Mouse (Mus musculus) forebrain, postnatal 0 days (tissue): ENCODE results near the gene Eif4b. TPM values are rescaled to one million over a fixed set of nuclear protein-coding genes. Genes with fewer than 3 reads are reported as not detected.

ENCODE experiments used
- ATAC-seq: fragments of 200-750 bp; cut with Nextera tagmentation; 2 replicates; pipeline ENCODE4 v1.8.0; 2017; ENCODE audit warnings: mild to moderate bottlenecking, moderate library complexity
- DNase-seq: peaks from one replicate; pipeline ENCODE4 v3.0.0-alpha.2; 2015
- H3K27ac ChIP-seq: fragments of 300-500 bp; sonication (generic); 2 replicates; pipeline ENCODE4 v1.5.1; 2014; ENCODE audit warnings: low read depth, mild to moderate bottlenecking, antibody characterized with exemption, low read length, moderate library complexity, mixed read lengths
- H3K27me3 ChIP-seq: fragments of 300-500 bp; sonication (generic); 2 replicates; pipeline ENCODE4 v1.6.1; 2014; ENCODE audit warnings: mild to moderate bottlenecking, low read length, mixed read lengths; ENCODE audit not compliant: insufficient read depth
- H3K36me3 ChIP-seq: fragments of 300-500 bp; sonication (generic); 2 replicates; pipeline ENCODE4 v1.6.1; 2014; ENCODE audit warnings: mild to moderate bottlenecking, moderate library complexity; ENCODE audit not compliant: insufficient read depth
- H3K4me1 ChIP-seq: fragments of 300-500 bp; sonication (generic); 2 replicates; pipeline ENCODE4 v1.6.1; 2014; ENCODE audit warnings: antibody characterized with exemption; ENCODE audit not compliant: insufficient read depth
- H3K4me2 ChIP-seq: fragments of 300-500 bp; sonication (generic); 2 replicates; pipeline ENCODE4 v1.6.1; 2014; ENCODE audit warnings: low read depth, mild to moderate bottlenecking, moderate library complexity
- H3K4me3 ChIP-seq: fragments of 300-500 bp; sonication (generic); 2 replicates; pipeline ENCODE4 v1.5.1; 2014; ENCODE audit warnings: low read depth, low read length, mixed read lengths
- H3K9ac ChIP-seq: fragments of 300-500 bp; sonication (generic); 2 replicates; pipeline ENCODE4 v1.6.1; 2014; ENCODE audit warnings: mild to moderate bottlenecking
- H3K9me3 ChIP-seq: fragments of 300-500 bp; sonication (generic); 2 replicates; pipeline ENCODE4 v1.6.1; 2016; ENCODE audit warnings: low read length
- CTCF ChIP-seq: sonication (generic); IDR thresholded peaks from 2 replicates; pipeline ENCODE4 v1.5.1; 2016; ENCODE audit warnings: antibody characterized with exemption, control low read depth, low read depth
- WGBS: fragments of 180-500 bp; shearing (Covaris S2); extraction: QIAGEN DNeasy Blood & Tissue Kit; methylation state at CpG from one replicate; pipeline ENCODE4 v1.1.7; 2014; 5-methylcytosine and 5-hydroxymethylcytosine counted together
- polyA plus RNA-seq: library from polyadenylated mRNA; unstranded; fragments of >200 nt; fragmentation: Nextera tagmentation; extraction: Ambion mirVana; gene quantifications from 2 replicates; pipeline ENCODE4 v1.2.1, GENCODE M21; 2015
- total RNA-seq: library from RNA; depleted of rRNA; stranded (reverse); fragments of >200 nt; gene quantifications from 2 replicates; pipeline ENCODE4 v1.2.3, GENCODE M21; 2014; rRNA removed

The Eif4b gene
- total and polyA plus RNA-seq, 2 experiments from 2014 or later = 72.8 to 194 TPM

DNA sequence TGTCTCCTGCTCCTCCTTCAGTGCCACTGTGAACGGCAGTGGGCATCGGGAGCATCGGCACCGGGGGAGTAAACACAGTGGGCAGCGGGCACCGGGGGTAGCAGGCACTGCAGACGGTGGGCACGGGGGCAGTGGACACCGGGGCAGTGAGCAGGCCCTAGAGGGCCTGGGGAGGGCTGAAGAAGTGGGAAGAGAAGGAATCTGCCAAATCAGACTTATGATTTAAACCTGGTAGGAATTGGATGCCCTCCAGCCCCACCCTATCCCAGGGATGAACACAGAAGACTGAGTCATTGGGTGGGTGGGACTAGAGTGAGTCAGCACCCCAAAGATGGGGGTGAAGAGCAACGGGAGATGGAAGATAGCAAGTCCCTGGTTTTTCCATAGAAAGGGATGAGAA, 71.8 kb downstream of the Eif4b start:
- no peak overlapping the region for H3K9ac ChIP-seq
- H3K36me3 ChIP-seq = no peaks in the 10 kb centered on the region
- DNase-seq = no peak
- H3K4me1 ChIP-seq = no peaks in the 10 kb centered on the region
- WGBS = 91% methylated on average over 10 of the region's 10 CpGs
- no peak overlapping the region for H3K4me2 ChIP-seq
- TF ChIP-seq CTCF = no peak
- H3K27me3 ChIP-seq = peaks cover 14% of the 10 kb centered on the region
- H3K4me3 ChIP-seq = no peak overlapping the region
- no peak overlapping the region for H3K27ac ChIP-seq
- H3K9me3 ChIP-seq = no peaks in the 10 kb centered on the region
- no peak for ATAC-seq

DNA sequence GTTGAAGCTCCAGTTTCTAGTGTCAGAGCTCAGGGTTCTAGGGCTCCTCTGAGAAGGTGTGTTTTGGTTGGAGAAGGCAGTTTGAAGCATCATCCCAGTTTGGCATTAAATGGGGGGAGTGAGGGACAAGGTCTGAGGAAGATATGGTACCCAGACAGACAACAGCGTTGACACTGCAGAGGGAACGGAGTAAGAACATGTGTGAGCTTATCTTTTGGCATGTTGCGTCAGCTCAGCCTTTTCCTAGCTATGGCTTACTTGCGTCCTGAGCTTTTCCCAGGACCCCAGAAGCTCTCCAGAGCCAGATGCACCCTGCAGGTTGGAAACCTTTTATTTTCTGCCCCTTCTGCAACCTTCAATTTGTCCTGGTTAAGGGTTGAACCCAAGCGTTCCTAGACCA, 72.5 kb downstream of the Eif4b start:
- Histone ChIP-seq H3K4me1 (no peaks in the 10 kb centered on the region), H3K4me2 (no peak overlapping the region), H3K36me3 (no peaks in the 10 kb centered on the region), H3K27ac (no peak overlapping the region), H3K9ac (no peak overlapping the region), H3K4me3 (no peak overlapping the region), H3K27me3 (peaks cover 14% of the 10 kb centered on the region), H3K9me3 (no peaks in the 10 kb centered on the region)
- WGBS = 90% methylated on average over 5 of the region's 5 CpGs
- TF ChIP-seq CTCF = no peak
- no peak for ATAC-seq
- no peak for DNase-seq

Other genes starting within 250 kb of the Eif4b start
- gene Krt1, start 223.0 kb upstream of the Eif4b start, total RNA-seq = 9.2 and 12.3 TPM in 2 replicates
- gene Krt1, start 223.0 kb upstream of the Eif4b start, polyA plus RNA-seq = 18.1 and 20.9 TPM in 2 replicates
- 3.7 and 7.7 TPM in 2 replicates for gene Krt77, start 204.1 kb upstream of the Eif4b start, total RNA-seq
- gene Krt77, start 204.1 kb upstream of the Eif4b start, polyA plus RNA-seq = 1.5 and 2.1 TPM in 2 replicates
- not detected in 2 replicates for gene Krt76, start 180.9 kb upstream of the Eif4b start, total RNA-seq
- gene Krt76, start 180.9 kb upstream of the Eif4b start, polyA plus RNA-seq = not detected in 2 replicates
- not detected in 2 replicates for gene Krt4, start 149.0 kb upstream of the Eif4b start, total RNA-seq
- gene Krt4, start 149.0 kb upstream of the Eif4b start, polyA plus RNA-seq = not detected in 2 replicates
- gene Krt79, start 133.4 kb upstream of the Eif4b start, total RNA-seq = 0.14 and 0.31 TPM in 2 replicates
- 0.34 and 0.44 TPM in 2 replicates for gene Krt79, start 133.4 kb upstream of the Eif4b start, polyA plus RNA-seq
- not detected in 2 replicates for gene Krt78, start 119.5 kb upstream of the Eif4b start, total RNA-seq
- gene Krt78, start 119.5 kb upstream of the Eif4b start, polyA plus RNA-seq = not detected in 2 replicates
- 1.5 and 2.2 TPM in 2 replicates for gene Krt8, start 69.3 kb upstream of the Eif4b start, total RNA-seq
- gene Krt8, start 69.3 kb upstream of the Eif4b start, polyA plus RNA-seq = 3.1 and 3.9 TPM in 2 replicates
- gene Krt18, start 45.6 kb upstream of the Eif4b start, total RNA-seq = 3.4 and 4.3 TPM in 2 replicates
- gene Krt18, start 45.6 kb upstream of the Eif4b start, polyA plus RNA-seq = 7.0 and 9.5 TPM in 2 replicates
- 7.0 and 8.4 TPM in 2 replicates for gene Tns2, start 26.6 kb downstream of the Eif4b start, total RNA-seq
- 2.8 and 5.0 TPM in 2 replicates for gene Tns2, start 26.6 kb downstream of the Eif4b start, polyA plus RNA-seq
- 90.6 and 110 TPM in 2 replicates for gene Spryd3, start 62.5 kb downstream of the Eif4b start, total RNA-seq
- gene Spryd3, start 62.5 kb downstream of the Eif4b start, polyA plus RNA-seq = 76.5 and 95.6 TPM in 2 replicates
- 11.4 and 12.2 TPM in 2 replicates for gene Igfbp6, start 70.6 kb downstream of the Eif4b start, total RNA-seq
- gene Igfbp6, start 70.6 kb downstream of the Eif4b start, polyA plus RNA-seq = 8.1 and 10.3 TPM in 2 replicates
- 0.10 TPM in 1 of 2 replicates, not detected in the other for gene Soat2, start 76.8 kb downstream of the Eif4b start, total RNA-seq
- gene Soat2, start 76.8 kb downstream of the Eif4b start, polyA plus RNA-seq = 0.12 TPM in 1 of 2 replicates, not detected in the other
- gene Zfp740, start 129.5 kb downstream of the Eif4b start, total RNA-seq = 67.2 and 83.2 TPM in 2 replicates
- gene Zfp740, start 129.5 kb downstream of the Eif4b start, polyA plus RNA-seq = 20.0 and 29.7 TPM in 2 replicates
- gene Csad, start 131.0 kb downstream of the Eif4b start, total RNA-seq = 46.2 and 47.8 TPM in 2 replicates
- gene Csad, start 131.0 kb downstream of the Eif4b start, polyA plus RNA-seq = 25.9 and 29.9 TPM in 2 replicates
- 0.31 and 2.4 TPM in 2 replicates for gene Itgb7, start 158.2 kb downstream of the Eif4b start, total RNA-seq
- gene Itgb7, start 158.2 kb downstream of the Eif4b start, polyA plus RNA-seq = 0.50 and 0.75 TPM in 2 replicates
- 6.5 and 12.3 TPM in 2 replicates for gene Rarg, start 183.7 kb downstream of the Eif4b start, total RNA-seq
- 4.5 and 4.6 TPM in 2 replicates for gene Rarg, start 183.7 kb downstream of the Eif4b start, polyA plus RNA-seq
- 0.15 TPM in 1 of 2 replicates, not detected in the other for gene Gm9918, start 196.8 kb downstream of the Eif4b start, total RNA-seq
- not detected in 2 replicates for gene Gm9918, start 196.8 kb downstream of the Eif4b start, polyA plus RNA-seq
- 33.2 and 39.3 TPM in 2 replicates for gene Mfsd5, start 205.7 kb downstream of the Eif4b start, total RNA-seq
- 63.0 and 63.7 TPM in 2 replicates for gene Mfsd5, start 205.7 kb downstream of the Eif4b start, polyA plus RNA-seq
- 2.7 and 9.6 TPM in 2 replicates for gene Espl1, start 222.5 kb downstream of the Eif4b start, total RNA-seq
- gene Espl1, start 222.5 kb downstream of the Eif4b start, polyA plus RNA-seq = 1.5 and 2.3 TPM in 2 replicates